Mouse (Mus musculus) heart, embryonic 12.5 days (tissue): Measurements from ENCODE around the gene Cbarp. TPM values are rescaled to one million over a fixed set of nuclear protein-coding genes. Genes with fewer than 3 reads are reported as not detected.

Experiments
- ATAC-seq: fragments of 200-750 bp; cut with Nextera tagmentation; 2 replicates; pipeline ENCODE4 v1.8.0; 2017; ENCODE audit warnings: moderate TSS enrichment, moderate library complexity; ENCODE audit not compliant: insufficient number of reproducible peaks, low FRiP score
- H3K27ac ChIP-seq: fragments of 300-500 bp; sonication (generic); 2 replicates; pipeline ENCODE4 v1.5.1; 2016; ENCODE audit warnings: mild to moderate bottlenecking, moderate library complexity; ENCODE audit not compliant: poor library complexity, severe bottlenecking
- H3K27me3 ChIP-seq: fragments of 300-500 bp; sonication (generic); replicated peaks from 2 replicates; pipeline ENCODE4 v1.6.1; 2016; ENCODE audit warnings: mild to moderate bottlenecking, moderate library complexity
- H3K36me3 ChIP-seq: fragments of 300-500 bp; sonication (generic); 2 replicates; pipeline ENCODE4 v1.6.1; 2016; ENCODE audit warnings: mild to moderate bottlenecking, moderate library complexity
- H3K4me1 ChIP-seq: fragments of 300-500 bp; sonication (generic); replicated peaks from 2 replicates; pipeline ENCODE4 v1.6.1; 2016; ENCODE audit warnings: mild to moderate bottlenecking
- H3K4me2 ChIP-seq: fragments of 300-500 bp; sonication (generic); 2 replicates; pipeline ENCODE4 v1.6.1; 2016; ENCODE audit warnings: mild to moderate bottlenecking, moderate library complexity
- H3K4me3 ChIP-seq: fragments of 300-500 bp; sonication (generic); 2 replicates; pipeline ENCODE4 v1.5.1; 2016; ENCODE audit warnings: mild to moderate bottlenecking
- H3K9ac ChIP-seq: fragments of 300-500 bp; sonication (generic); 2 replicates; pipeline ENCODE4 v1.6.1; 2016; ENCODE audit warnings: mild to moderate bottlenecking, moderate library complexity
- H3K9me3 ChIP-seq: fragments of 300-500 bp; sonication (generic); replicated peaks from 2 replicates; pipeline ENCODE4 v1.6.1; 2016; ENCODE audit warnings: mild to moderate bottlenecking, moderate library complexity
- WGBS: fragments of 180-500 bp; shearing (Covaris S2); methylation state at CpG from one replicate; pipeline ENCODE4 v1.1.7; 2016; 5-methylcytosine and 5-hydroxymethylcytosine counted together
- polyA plus RNA-seq: library from polyadenylated mRNA; unstranded; fragments of >200 nt; fragmentation: Nextera tagmentation; extraction: Ambion mirVana; gene quantifications from 2 replicates; pipeline ENCODE4 v1.2.1, GENCODE M21; 2016

The Cbarp gene
- polyA plus RNA-seq, 1 experiment from 2014 or later = 1.7 TPM

GRCm38 (mm10) chr10:80139975-80140665 lies 515 bp downstream of the Cbarp start:
- WGBS = 71% methylated on average over 11 of the region's 11 CpGs
- 0 out of 2 replicates have a peak overlapping the region, but pooled peaks have one; percentile 79 for H3K4me3 ChIP-seq
- no peak overlapping the region for H3K9ac ChIP-seq
- H3K36me3 ChIP-seq = peaks cover 18% of the 10 kb centered on the region
- ATAC-seq = no peak
- H3K4me1 ChIP-seq = peaks cover 62% of the 10 kb centered on the region
- peak overlapping the region; percentile 100 for H3K4me2 ChIP-seq
- 0 out of 2 replicates have a peak overlapping the region, but pooled peaks have one; percentile 3 for H3K27ac ChIP-seq
- 0 out of 2 replicates have a peak, but pooled peaks cover 4% of the 10 kb centered on the region for H3K9me3 ChIP-seq
- peaks cover 34% of the 10 kb centered on the region for H3K27me3 ChIP-seq

- peak overlapping the region; percentile 79 for H3K4me3 ChIP-seq
- H3K9me3 ChIP-seq = 0 out of 2 replicates have a peak, but pooled peaks cover 4% of the 10 kb centered on the region
- H3K36me3 ChIP-seq = peaks cover 11% of the 10 kb centered on the region
- 1% methylated on average over 10 of the region's 10 CpGs for WGBS
- H3K9ac ChIP-seq = peak overlapping the region; percentile 90
- no peak; the same call in 1 of the 2 replicates for ATAC-seq
- H3K4me2 ChIP-seq = peak overlapping the region; percentile 100
- H3K27ac ChIP-seq = peak overlapping the region; percentile 46; the same call in 1 of the 2 replicates
- peaks cover 41% of the 10 kb centered on the region for H3K27me3 ChIP-seq
- H3K4me1 ChIP-seq = peaks cover 55% of the 10 kb centered on the region
These were observed 1.2 kb downstream of the Cbarp start for GRCm38 (mm10) chr10:80139439-80139775.

- Histone ChIP-seq H3K9me3 (0 out of 2 replicates have a peak, but pooled peaks cover 4% of the 10 kb centered on the region), H3K27me3 (peaks cover 41% of the 10 kb centered on the region), H3K4me3 (peak within 1 kb of the TSS; percentile 79), H3K36me3 (peaks cover 5% of the 10 kb centered on the region), H3K9ac (peak within 1 kb of the TSS; percentile 90), H3K27ac (peak within 1 kb of the TSS; percentile 46; the same call in 1 of the 2 replicates), H3K4me2 (peak within 1 kb of the TSS; percentile 100), H3K4me1 (peaks cover 50% of the 10 kb centered on the region)
- under 1% methylated on average over 85 of the region's 94 CpGs for WGBS
- ATAC-seq = peak; percentile 22
These were observed 1.8 kb downstream of the Cbarp start, which contains the start of gene Atp5d for GRCm38 (mm10) chr10:80138553-80139438. TSS of gene Atp5d (plus strand) at chr10:80138632.

GRCm38 (mm10) chr10:80137626-80138552 lies 2.7 kb downstream of the Cbarp start:
- Histone ChIP-seq H3K27ac (no peak overlapping the region), H3K36me3 (peaks cover 3% of the 10 kb centered on the region; the same call in 1 of the 2 replicates), H3K4me2 (peak overlapping the region; percentile 100), H3K9me3 (0 out of 2 replicates have a peak, but pooled peaks cover 4% of the 10 kb centered on the region), H3K4me3 (peak overlapping the region; percentile 79), H3K27me3 (peaks cover 41% of the 10 kb centered on the region), H3K4me1 (peaks cover 51% of the 10 kb centered on the region), H3K9ac (peak overlapping the region; percentile 90)
- WGBS = 5% methylated on average over 31 of the region's 33 CpGs
- no peak for ATAC-seq

- H3K4me2 ChIP-seq = peak overlapping the region; percentile 100
- peaks cover 52% of the 10 kb centered on the region for H3K4me1 ChIP-seq
- peak overlapping the region; percentile 90 for H3K9ac ChIP-seq
- H3K27me3 ChIP-seq = peaks cover 41% of the 10 kb centered on the region
- no peak for ATAC-seq
- no peak overlapping the region for H3K27ac ChIP-seq
- H3K9me3 ChIP-seq = 0 out of 2 replicates have a peak, but pooled peaks cover 4% of the 10 kb centered on the region
- H3K36me3 ChIP-seq = peaks cover 11% of the 10 kb centered on the region
- peak overlapping the region; percentile 79 for H3K4me3 ChIP-seq
- 5% methylated on average over 29 of the region's 29 CpGs for WGBS
These were observed 3.5 kb downstream of the Cbarp start for GRCm38 (mm10) chr10:80136952-80137625.

GRCm38 (mm10) chr10:80136179-80136951 lies 4.3 kb downstream of the Cbarp start:
- 12% methylated on average over 43 of the region's 49 CpGs for WGBS
- H3K9ac ChIP-seq = peak overlapping the region; percentile 29; the same call in 1 of the 2 replicates
- peaks cover 41% of the 10 kb centered on the region for H3K27me3 ChIP-seq
- peaks cover 59% of the 10 kb centered on the region for H3K4me1 ChIP-seq
- H3K36me3 ChIP-seq = peaks cover 18% of the 10 kb centered on the region
- H3K27ac ChIP-seq = no peak overlapping the region
- peak overlapping the region; percentile 79 for H3K4me3 ChIP-seq
- H3K9me3 ChIP-seq = 0 out of 2 replicates have a peak, but pooled peaks cover 4% of the 10 kb centered on the region
- ATAC-seq = no peak
- peak overlapping the region; percentile 100 for H3K4me2 ChIP-seq

GRCm38 (mm10) chr10:80135641-80136040 lies 5.0 kb downstream of the Cbarp start:
- H3K4me3 ChIP-seq = no peak overlapping the region
- 94% methylated on average over 1 of the region's 1 CpGs for WGBS
- H3K4me2 ChIP-seq = no peak overlapping the region
- peaks cover 61% of the 10 kb centered on the region for H3K4me1 ChIP-seq
- no peak for ATAC-seq
- peaks cover 43% of the 10 kb centered on the region for H3K27me3 ChIP-seq
- peaks cover 25% of the 10 kb centered on the region for H3K36me3 ChIP-seq
- H3K9me3 ChIP-seq = 0 out of 2 replicates have a peak, but pooled peaks cover 4% of the 10 kb centered on the region
- H3K27ac ChIP-seq = no peak overlapping the region
- H3K9ac ChIP-seq = no peak overlapping the region

GRCm38 (mm10) chr10:80135161-80135560 lies 5.5 kb downstream of the Cbarp start:
- H3K36me3 ChIP-seq = peaks cover 30% of the 10 kb centered on the region
- no peak overlapping the region for H3K4me3 ChIP-seq
- ATAC-seq = no peak
- H3K27me3 ChIP-seq = peaks cover 43% of the 10 kb centered on the region
- H3K9ac ChIP-seq = no peak overlapping the region
- WGBS = 82% methylated on average over 10 of the region's 10 CpGs
- no peak overlapping the region for H3K27ac ChIP-seq
- H3K4me2 ChIP-seq = no peak overlapping the region
- H3K9me3 ChIP-seq = 0 out of 2 replicates have a peak, but pooled peaks cover 4% of the 10 kb centered on the region
- peaks cover 60% of the 10 kb centered on the region for H3K4me1 ChIP-seq

GRCm38 (mm10) chr10:80134421-80134820 lies 6.2 kb downstream of the Cbarp start:
- Histone ChIP-seq H3K9ac (no peak overlapping the region), H3K9me3 (0 out of 2 replicates have a peak, but pooled peaks cover 4% of the 10 kb centered on the region), H3K4me3 (no peak overlapping the region), H3K27me3 (peaks cover 43% of the 10 kb centered on the region), H3K36me3 (peaks cover 37% of the 10 kb centered on the region), H3K4me1 (peaks cover 57% of the 10 kb centered on the region), H3K4me2 (no peak overlapping the region), H3K27ac (no peak overlapping the region)
- no peak for ATAC-seq
- 81% methylated on average over 9 of the region's 9 CpGs for WGBS
